Mouse (Mus musculus): Measurements from ENCODE around the gene Ankrd52.

The Ankrd52 gene

GRCm38 (mm10) chr10:128401056-128401455 lies 24.1 kb downstream of the Ankrd52 start, which contains the start of gene Slc39a5:
Gene Slc39a5, minus strand, starts transcription at chr10:128401229.
- DNase-seq (ENCODE audit: low read depth, low spot score), result no peak

GRCm38 (mm10) chr10:128401638-128402037 lies 24.7 kb downstream of the Ankrd52 start:
- no peak for DNase-seq (ENCODE audit: low read depth, low spot score)

GRCm38 (mm10) chr10:128403931-128404330 lies 27.0 kb downstream of the Ankrd52 start:
- no peak for DNase-seq (ENCODE audit: low read depth, low spot score)

- peak; percentile 54 for DNase-seq (ENCODE audit: low read depth, low spot score)
These were observed 31.9 kb downstream of the Ankrd52 start for GRCm38 (mm10) chr10:128408591-128409535.

- DNase-seq (ENCODE audit: low read depth, low spot score), result peak; percentile 98
These were observed 33.0 kb downstream of the Ankrd52 start for GRCm38 (mm10) chr10:128409692-128410559.

- DNase-seq (ENCODE audit: low read depth, low spot score), result no peak
These were observed 33.6 kb downstream of the Ankrd52 start for GRCm38 (mm10) chr10:128410560-128410845.

- DNase-seq (ENCODE audit: low read depth, low spot score), result peak; percentile 98
These were observed 34.5 kb downstream of the Ankrd52 start, which contains the start of the genes Nabp2 and Rnf41 for GRCm38 (mm10) chr10:128411211-128412054. Gene Nabp2, minus strand, starts transcription at chr10:128411492. Gene Rnf41, plus strand, starts transcription at chr10:128411657.

GRCm38 (mm10) chr10:128412055-128412381 lies 35.1 kb downstream of the Ankrd52 start:
- DNase-seq (ENCODE audit: low read depth, low spot score), result peak; percentile 32

GRCm38 (mm10) chr10:128412558-128412957 lies 35.6 kb downstream of the Ankrd52 start:
- DNase-seq (ENCODE audit: low read depth, low spot score), result no peak

- DNase-seq (ENCODE audit: low read depth, low spot score), result no peak
These were observed 36.2 kb downstream of the Ankrd52 start for GRCm38 (mm10) chr10:128413076-128413475.

- no peak for DNase-seq (ENCODE audit: low read depth, low spot score)
These were observed 37.9 kb downstream of the Ankrd52 start for GRCm38 (mm10) chr10:128414848-128415247.

GRCm38 (mm10) chr10:128422426-128422825 lies 45.5 kb downstream of the Ankrd52 start:
- no peak for DNase-seq (ENCODE audit: low read depth, low spot score)

- DNase-seq (ENCODE audit: low read depth, low spot score), result no peak
These were observed 47.7 kb downstream of the Ankrd52 start for GRCm38 (mm10) chr10:128424604-128425003.

- DNase-seq (ENCODE audit: low read depth, low spot score), result no peak
These were observed 48.3 kb downstream of the Ankrd52 start for GRCm38 (mm10) chr10:128425260-128425659.

- DNase-seq (ENCODE audit: low read depth, low spot score), result no peak
These were observed 52.1 kb downstream of the Ankrd52 start for GRCm38 (mm10) chr10:128429052-128429451.

GRCm38 (mm10) chr10:128429454-128429853 lies 52.5 kb downstream of the Ankrd52 start:
- DNase-seq (ENCODE audit: low read depth, low spot score), result no peak

- DNase-seq (ENCODE audit: low read depth, low spot score), result no peak
These were observed 56.5 kb downstream of the Ankrd52 start for GRCm38 (mm10) chr10:128433417-128433816.

- DNase-seq (ENCODE audit: low read depth, low spot score), result no peak
These were observed 57.8 kb downstream of the Ankrd52 start for GRCm38 (mm10) chr10:128434681-128435080.

- DNase-seq (ENCODE audit: low read depth, low spot score), result no peak
These were observed 58.4 kb downstream of the Ankrd52 start for GRCm38 (mm10) chr10:128435186-128435823.

GRCm38 (mm10) chr10:128435873-128436272 lies 59.0 kb downstream of the Ankrd52 start:
- no peak for DNase-seq (ENCODE audit: low read depth, low spot score)

GRCm38 (mm10) chr10:128436376-128436775 lies 59.5 kb downstream of the Ankrd52 start:
- DNase-seq (ENCODE audit: low read depth, low spot score), result no peak
